Mouse (Mus musculus) bone marrow macrophage, adult 2 months (primary cell): ENCODE data around the gene Rpl11.

Source experiments
- CTCF ChIP-seq: IDR thresholded peaks from 2 replicates; pipeline ENCODE4 v1.5.1; 2012; ENCODE audit warnings: low read depth, mild to moderate bottlenecking, low read length, moderate library complexity
- POLR2A ChIP-seq: IDR thresholded peaks from 2 replicates; pipeline ENCODE4 v1.6.1; 2012; ENCODE audit warnings: mild to moderate bottlenecking, low read depth, low read length, borderline replicate concordance

- TF ChIP-seq CTCF (no peak), POLR2A (no peak)
Measured at GRCm38 (mm10) chr4:136094519-136095219, 41.4 kb upstream of the Rpl11 start.
